Mouse (Mus musculus): ENCODE measurements around the gene Lrrc46. TPM values are rescaled to one million over a fixed set of nuclear protein-coding genes. Genes with fewer than 3 reads are reported as not detected.

Lrrc46 gene
- not detected in 4 replicates for total RNA-seq (2023)

GRCm38 (mm10) chr11:97041022-97041899 is at the start of gene Lrrc46, which contains the start of gene Mrpl10:
Gene Lrrc46, minus strand, starts transcription at chr11:97041407.
Gene Mrpl10, plus strand, starts transcription at chr11:97041560.

GRCm38 (mm10) chr11:97050216-97050943 is 9.2 kb upstream of the Lrrc46 start, which contains the start of gene Osbpl7:
Gene Osbpl7, plus strand, starts transcription at chr11:97050628.

GRCm38 (mm10) chr11:97029686-97030417 is 11.4 kb downstream of the Lrrc46 start, which contains the start of gene Scrn2:
Gene Scrn2, plus strand, starts transcription at chr11:97029938.

GRCm38 (mm10) chr11:97013121-97013670 is 28.0 kb downstream of the Lrrc46 start, which contains the start of gene Sp6:
Gene Sp6, plus strand, starts transcription at chr11:97013394.

Other genes starting within 250 kb of the Lrrc46 start
- 65.0 to 89.1 TPM (median 82.8 TPM) in 4 replicates for gene Nfe2l1, start 211.4 kb downstream of the Lrrc46 start, total RNA-seq (2023)
- not detected in 4 replicates for gene Copz2, start 191.5 kb downstream of the Lrrc46 start, total RNA-seq (2023)
- 42.7 to 58.5 TPM (median 49.9 TPM) in 4 replicates for gene Cdk5rap3, start 124.9 kb downstream of the Lrrc46 start, total RNA-seq (2023)
- gene Prr15l, start 113.3 kb downstream of the Lrrc46 start, total RNA-seq (2023), result not detected in 4 replicates
- 23.0 to 26.0 TPM (median 26.0 TPM) in 4 replicates for gene Pnpo, start 97.4 kb downstream of the Lrrc46 start, total RNA-seq (2023)
- 53.9 to 62.0 TPM (median 54.7 TPM) in 4 replicates for gene Sp2, start 58.4 kb downstream of the Lrrc46 start, total RNA-seq (2023)
- gene Sp6, start 28.0 kb downstream of the Lrrc46 start, total RNA-seq (2023), result 0.19 TPM in 1 of 4 replicates, not detected in the others
- gene Scrn2, start 11.5 kb downstream of the Lrrc46 start, total RNA-seq (2023), result 7.4 to 9.4 TPM (median 8.3 TPM) in 4 replicates
- 38.6 to 47.2 TPM (median 42.0 TPM) in 4 replicates for gene Mrpl10, start 153 bp upstream of the Lrrc46 start, total RNA-seq (2023)
- gene Osbpl7, start 9.2 kb upstream of the Lrrc46 start, total RNA-seq (2023), result 35.6 to 40.5 TPM (median 37.0 TPM) in 4 replicates
- 2.2 to 3.2 TPM (median 2.8 TPM) in 4 replicates for gene Tbx21, start 73.9 kb upstream of the Lrrc46 start, total RNA-seq (2023)
- gene Tbkbp1, start 110.1 kb upstream of the Lrrc46 start, total RNA-seq (2023), result 0.43 to 1.5 TPM (median 0.78 TPM) in 4 replicates
- gene Kpnb1, start 146.5 kb upstream of the Lrrc46 start, total RNA-seq (2023), result 127 to 138 TPM (median 131 TPM) in 4 replicates
- gene Npepps, start 239.2 kb upstream of the Lrrc46 start, total RNA-seq (2023), result 56.4 to 68.3 TPM (median 60.4 TPM) in 4 replicates